Mouse (Mus musculus): Measurements from ENCODE around the gene Olfr763. TPM values are rescaled to one million over a fixed set of nuclear protein-coding genes. Genes with fewer than 3 reads are reported as not detected.
"Not testable (repeated sequence)": the region's sequence is repeated elsewhere in the genome, so short reads cannot be mapped to it uniquely, and the experiment has no call there.

Olfr763 gene
- polyA plus RNA-seq, 1 experiment from 2014 or later, result not detected

DNA sequence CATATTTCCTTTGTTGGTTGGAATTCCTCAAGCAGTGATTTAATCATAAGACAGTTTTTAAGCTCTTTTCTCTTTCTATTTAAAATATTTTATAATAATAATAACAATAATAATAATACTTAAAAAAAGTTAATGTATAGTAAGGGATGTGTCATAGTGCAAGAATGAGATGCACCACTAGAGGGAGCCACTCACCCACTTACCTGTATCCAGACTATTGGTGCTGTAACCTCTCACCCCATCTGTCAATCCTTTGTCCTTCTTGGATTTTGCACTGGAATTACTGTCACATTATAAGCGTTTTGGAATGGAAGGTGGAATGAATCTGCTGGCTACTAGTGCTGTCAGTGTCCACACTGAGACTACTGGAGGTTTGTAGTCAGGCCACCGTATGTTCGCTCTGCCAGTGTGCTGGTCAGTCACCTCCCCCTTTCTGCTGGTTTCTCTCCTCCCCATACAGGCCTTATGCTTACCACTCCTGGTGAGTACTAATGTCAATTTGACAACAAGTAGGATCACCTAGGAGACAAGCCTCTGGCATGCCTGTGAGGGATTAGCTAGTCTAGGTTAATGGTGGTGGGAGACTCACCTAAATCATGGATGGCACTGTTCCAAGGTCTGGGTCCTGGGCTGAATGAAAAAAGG, 15.5 kb downstream of the Olfr763 start:
- no peaks in the 10 kb centered on the region for H3K36me3 ChIP-seq (ENCODE audit: control insufficient read depth, insufficient read depth, low read length)
- peak; percentile 43 for DNase-seq (ENCODE audit: low spot score)
- no peaks in the 10 kb centered on the region for H3K4me1 ChIP-seq (replicated peaks; ENCODE audit: control insufficient read depth, insufficient read depth)
- no peak overlapping the region for H3K9ac ChIP-seq (ENCODE audit: low read length)
- ATAC-seq (ENCODE audit: low FRiP score, low TSS enrichment), result no peak
- no peak for TF ChIP-seq EP300 (optimal IDR thresholded peaks at IDR 0.05)
- peak; percentile 79 for TF ChIP-seq CTCF (IDR thresholded peaks at IDR 0.05; ENCODE audit: low read depth)
- no peak overlapping the region for H3K27ac ChIP-seq (replicated peaks)
- no peaks in the 10 kb centered on the region for H3K27me3 ChIP-seq (ENCODE audit: control insufficient read depth, insufficient read depth, low read length)
- no peak overlapping the region for H3K4me2 ChIP-seq (replicated peaks; ENCODE audit: low read depth)
- H3K9me3 ChIP-seq (ENCODE audit: control insufficient read depth, low read length), result no peaks in the 10 kb centered on the region
- 58% methylated on average over 3 of the region's 3 CpGs for WGBS
- H3K4me3 ChIP-seq (ENCODE audit: low read depth, low read length), result no peak overlapping the region

DNA sequence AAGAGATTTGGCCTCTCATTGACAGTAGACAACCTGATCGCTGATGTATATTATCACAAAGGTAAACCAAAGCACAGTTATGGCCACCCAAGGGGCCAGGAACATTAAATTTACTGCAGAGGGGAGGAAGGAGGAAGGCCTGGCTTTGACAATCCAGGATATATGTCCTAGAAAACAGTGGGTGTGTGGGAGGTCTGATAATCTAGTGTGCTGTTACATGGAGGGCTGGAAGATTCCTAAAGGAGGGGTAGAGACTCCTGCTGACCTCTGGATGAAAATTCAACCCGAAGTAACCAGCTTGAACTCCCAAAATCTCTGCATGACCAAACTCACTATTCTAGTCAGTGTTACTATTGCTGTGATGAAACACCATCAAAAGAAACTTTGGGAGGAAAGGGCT, 17.8 kb downstream of the Olfr763 start:
- Histone ChIP-seq H3K27ac (replicated peaks) (no peak overlapping the region), H3K4me2 (replicated peaks; ENCODE audit: low read depth) (no peak overlapping the region), H3K36me3 (ENCODE audit: control insufficient read depth, insufficient read depth, low read length) (no peaks in the 10 kb centered on the region), H3K4me3 (ENCODE audit: low read depth, low read length) (no peak overlapping the region), H3K9me3 (ENCODE audit: control insufficient read depth, low read length) (no peaks in the 10 kb centered on the region), H3K9ac (ENCODE audit: low read length) (no peak overlapping the region), H3K4me1 (replicated peaks; ENCODE audit: control insufficient read depth, insufficient read depth) (no peaks in the 10 kb centered on the region), H3K27me3 (ENCODE audit: control insufficient read depth, insufficient read depth, low read length) (no peaks in the 10 kb centered on the region)
- ATAC-seq (ENCODE audit: low FRiP score, low TSS enrichment) (no peak), DNase-seq (ENCODE audit: low spot score) (no peak)
- 75% methylated on average over 2 of the region's 2 CpGs for WGBS
- TF ChIP-seq CTCF (IDR thresholded peaks at IDR 0.05; ENCODE audit: low read depth) (no peak), EP300 (optimal IDR thresholded peaks at IDR 0.05) (no peak)

DNA sequence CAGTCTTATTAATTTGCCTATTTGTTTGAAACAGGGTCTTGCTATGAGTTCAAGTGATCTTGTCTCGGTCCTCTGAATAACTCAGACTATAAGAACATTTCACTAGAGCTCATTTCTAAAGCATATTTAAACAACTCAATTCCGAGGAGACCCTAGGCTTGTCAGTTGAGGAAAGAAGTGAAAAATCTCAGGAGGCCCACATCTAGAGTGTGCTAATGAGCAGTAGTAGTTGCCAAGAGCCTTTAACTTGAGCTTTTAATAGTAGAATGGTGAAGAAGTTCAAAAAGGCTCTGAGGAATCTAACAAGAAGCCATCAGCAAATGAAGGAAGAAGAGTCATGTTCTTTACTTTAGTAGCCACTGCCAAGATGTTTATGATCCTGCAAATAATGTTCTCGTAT, 29.2 kb downstream of the Olfr763 start, which contains the start of gene Olfr764-ps1:
Gene Olfr764-ps1 (minus strand): TSS at position 101 of the 400 bp plus-strand sequence.
- Histone ChIP-seq H3K36me3 (ENCODE audit: control insufficient read depth, insufficient read depth, low read length) (no peaks in the 10 kb centered on the region), H3K9ac (ENCODE audit: low read length) (no peak within 1 kb of the TSS), H3K27ac (replicated peaks) (no peak within 1 kb of the TSS), H3K4me2 (replicated peaks; ENCODE audit: low read depth) (no peak within 1 kb of the TSS), H3K4me1 (replicated peaks; ENCODE audit: control insufficient read depth, insufficient read depth) (no peaks in the 10 kb centered on the region), H3K27me3 (ENCODE audit: control insufficient read depth, insufficient read depth, low read length) (no peaks in the 10 kb centered on the region), H3K9me3 (ENCODE audit: control insufficient read depth, low read length) (no peaks in the 10 kb centered on the region), H3K4me3 (ENCODE audit: low read depth, low read length) (no peak within 1 kb of the TSS)
- ATAC-seq (ENCODE audit: low FRiP score, low TSS enrichment), result no peak
- TF ChIP-seq EP300 (optimal IDR thresholded peaks at IDR 0.05) (no peak), CTCF (IDR thresholded peaks at IDR 0.05; ENCODE audit: low read depth) (no peak)
- 78% methylated on average over 3 of the region's 3 CpGs for WGBS
- no peak for DNase-seq (ENCODE audit: low spot score)

DNA sequence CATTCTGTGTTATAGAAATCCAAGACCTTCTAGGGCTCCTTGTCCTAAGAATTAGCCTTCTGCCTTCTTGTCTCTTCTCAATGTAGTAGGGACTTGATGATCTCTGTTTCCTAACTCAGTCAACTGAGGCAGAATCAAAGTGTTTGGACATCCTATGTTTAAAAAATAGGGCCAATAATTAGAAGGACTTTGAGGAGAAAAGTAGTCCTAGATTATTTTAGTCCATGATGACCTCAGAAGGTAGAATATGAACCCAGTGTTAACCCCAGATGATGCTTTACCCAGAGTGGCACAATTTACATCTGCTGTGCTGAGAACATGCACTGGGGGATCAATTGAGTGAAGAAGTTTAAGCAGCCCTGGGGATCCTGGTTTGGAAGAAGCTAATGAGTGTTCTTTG, 39.3 kb downstream of the Olfr763 start, which contains the start of gene Olfr765:
Gene Olfr765 (minus strand): TSS at position 101 of the 400 bp plus-strand sequence.
- H3K4me2 ChIP-seq (replicated peaks; ENCODE audit: low read depth); H3K4me3 ChIP-seq (ENCODE audit: low read depth, low read length); H3K27me3 ChIP-seq (ENCODE audit: control insufficient read depth, insufficient read depth, low read length); H3K4me1 ChIP-seq (replicated peaks; ENCODE audit: control insufficient read depth, insufficient read depth); H3K36me3 ChIP-seq (ENCODE audit: control insufficient read depth, insufficient read depth, low read length); H3K9ac ChIP-seq (ENCODE audit: low read length); H3K27ac ChIP-seq (replicated peaks); ATAC-seq (ENCODE audit: low FRiP score, low TSS enrichment); H3K9me3 ChIP-seq (ENCODE audit: control insufficient read depth, low read length); DNase-seq (ENCODE audit: low spot score): not testable (repeated sequence)

Other genes starting within 250 kb of the Olfr763 start
- gene Mmp19, start 219.9 kb upstream of the Olfr763 start, polyA plus RNA-seq (2015; fragmentation: Nextera tagmentation; extraction: Ambion mirVana), result 2.0 and 2.1 TPM in 2 replicates
- gene Dnajc14, start 206.7 kb upstream of the Olfr763 start, polyA plus RNA-seq (2015; fragmentation: Nextera tagmentation; extraction: Ambion mirVana), result 29.8 and 30.5 TPM in 2 replicates
- gene Tmem198b, start 206.4 kb upstream of the Olfr763 start, polyA plus RNA-seq (2015; fragmentation: Nextera tagmentation; extraction: Ambion mirVana), result 7.8 and 8.5 TPM in 2 replicates
- gene Sarnp, start 193.5 kb upstream of the Olfr763 start, polyA plus RNA-seq (2015; fragmentation: Nextera tagmentation; extraction: Ambion mirVana), result 99.4 and 104 TPM in 2 replicates
- 111 and 121 TPM in 2 replicates for gene Ormdl2, start 189.1 kb upstream of the Olfr763 start, polyA plus RNA-seq (2015; fragmentation: Nextera tagmentation; extraction: Ambion mirVana)
- gene Gdf11, start 119.1 kb upstream of the Olfr763 start, polyA plus RNA-seq (2015; fragmentation: Nextera tagmentation; extraction: Ambion mirVana), result 1.5 and 1.6 TPM in 2 replicates
- gene Cd63, start 109.8 kb upstream of the Olfr763 start, polyA plus RNA-seq (2015; fragmentation: Nextera tagmentation; extraction: Ambion mirVana), result 760 and 773 TPM in 2 replicates
- 8.1 and 9.5 TPM in 2 replicates for gene Rdh5, start 87.9 kb upstream of the Olfr763 start, polyA plus RNA-seq (2015; fragmentation: Nextera tagmentation; extraction: Ambion mirVana)
- 194 and 198 TPM in 2 replicates for gene Bloc1s1, start 86.8 kb upstream of the Olfr763 start, polyA plus RNA-seq (2015; fragmentation: Nextera tagmentation; extraction: Ambion mirVana)
- 8.5 and 8.7 TPM in 2 replicates for gene Itga7, start 77.0 kb upstream of the Olfr763 start, polyA plus RNA-seq (2015; fragmentation: Nextera tagmentation; extraction: Ambion mirVana)
- gene Mettl7b, start 49.8 kb upstream of the Olfr763 start, polyA plus RNA-seq (2015; fragmentation: Nextera tagmentation; extraction: Ambion mirVana), result 67.6 and 68.0 TPM in 2 replicates
- not detected in 2 replicates for gene Olfr9, start 21.4 kb upstream of the Olfr763 start, polyA plus RNA-seq (2015; fragmentation: Nextera tagmentation; extraction: Ambion mirVana)
- not detected in 2 replicates for gene Olfr764-ps1, start 29.1 kb downstream of the Olfr763 start, polyA plus RNA-seq (2015; fragmentation: Nextera tagmentation; extraction: Ambion mirVana)
- not detected in 2 replicates for gene Olfr765, start 39.2 kb downstream of the Olfr763 start, polyA plus RNA-seq (2015; fragmentation: Nextera tagmentation; extraction: Ambion mirVana)
- not detected in 2 replicates for gene Olfr766-ps1, start 58.2 kb downstream of the Olfr763 start, polyA plus RNA-seq (2015; fragmentation: Nextera tagmentation; extraction: Ambion mirVana)
- gene Olfr767, start 72.1 kb downstream of the Olfr763 start, polyA plus RNA-seq (2015; fragmentation: Nextera tagmentation; extraction: Ambion mirVana), result not detected in 2 replicates
- not detected in 2 replicates for gene Olfr768, start 88.6 kb downstream of the Olfr763 start, polyA plus RNA-seq (2015; fragmentation: Nextera tagmentation; extraction: Ambion mirVana)
- gene Olfr769, start 107.1 kb downstream of the Olfr763 start, polyA plus RNA-seq (2015; fragmentation: Nextera tagmentation; extraction: Ambion mirVana), result not detected in 2 replicates
- gene Olfr770, start 128.2 kb downstream of the Olfr763 start, polyA plus RNA-seq (2015; fragmentation: Nextera tagmentation; extraction: Ambion mirVana), result not detected in 2 replicates
- not detected in 2 replicates for gene Olfr771, start 154.0 kb downstream of the Olfr763 start, polyA plus RNA-seq (2015; fragmentation: Nextera tagmentation; extraction: Ambion mirVana)
- not detected in 2 replicates for gene Olfr772, start 167.1 kb downstream of the Olfr763 start, polyA plus RNA-seq (2015; fragmentation: Nextera tagmentation; extraction: Ambion mirVana)
- gene Olfr773, start 176.6 kb downstream of the Olfr763 start, polyA plus RNA-seq (2015; fragmentation: Nextera tagmentation; extraction: Ambion mirVana), result not detected in 2 replicates
- gene Olfr774, start 225.4 kb downstream of the Olfr763 start, polyA plus RNA-seq (2015; fragmentation: Nextera tagmentation; extraction: Ambion mirVana), result not detected in 2 replicates
- gene Olfr775, start 237.6 kb downstream of the Olfr763 start, polyA plus RNA-seq (2015; fragmentation: Nextera tagmentation; extraction: Ambion mirVana), result not detected in 2 replicates
- not detected in 2 replicates for gene Olfr776, start 248.3 kb downstream of the Olfr763 start, polyA plus RNA-seq (2015; fragmentation: Nextera tagmentation; extraction: Ambion mirVana)